Mouse (Mus musculus): Measurements from ENCODE around the gene Hist1h3a. TPM values are rescaled to one million over a fixed set of nuclear protein-coding genes. Genes with fewer than 3 reads are reported as not detected.
"Not testable (repeated sequence)": the region's sequence is repeated elsewhere in the genome, so short reads cannot be mapped to it uniquely, and the experiment has no call there.

Gene Hist1h3a
- polyA plus RNA-seq, 1 experiment from 2014 or later = 8.4 TPM

GRCm38 (mm10) chr13:23729706-23730105 lies 32.5 kb downstream of the Hist1h3a start:
- no peaks in the 10 kb centered on the region for H3K27me3 ChIP-seq (replicated peaks; ENCODE audit: control insufficient read depth, insufficient read depth, low read length)
- no peaks in the 10 kb centered on the region for H3K4me1 ChIP-seq (replicated peaks; ENCODE audit: control insufficient read depth, insufficient read depth, low read length)
- DNase-seq (ENCODE audit: low spot score) = no peak
- no peaks in the 10 kb centered on the region for H3K9me3 ChIP-seq (ENCODE audit: control insufficient read depth, low read length)
- H3K36me3 ChIP-seq (ENCODE audit: control insufficient read depth, insufficient read depth, low read length) = no peaks in the 10 kb centered on the region
- H3K4me2 ChIP-seq (ENCODE audit: low read length) = no peak overlapping the region
- no peak overlapping the region for H3K4me3 ChIP-seq (ENCODE audit: low read depth, low read length)
- WGBS = 92% methylated on average over 5 of the region's 5 CpGs
- no peak for ATAC-seq (replicated peaks; ENCODE audit: low FRiP score, low TSS enrichment, low read depth)
- no peak overlapping the region for H3K27ac ChIP-seq (ENCODE audit: low read depth)
- no peak overlapping the region for H3K9ac ChIP-seq (ENCODE audit: low read length)

- ATAC-seq (replicated peaks; ENCODE audit: low FRiP score, low TSS enrichment, low read depth) (no peak), DNase-seq (ENCODE audit: low spot score) (no peak)
- Histone ChIP-seq H3K27ac (ENCODE audit: low read depth) (no peak overlapping the region), H3K9me3 (ENCODE audit: control insufficient read depth, low read length) (no peaks in the 10 kb centered on the region), H3K9ac (ENCODE audit: low read length) (no peak overlapping the region), H3K4me2 (ENCODE audit: low read length) (no peak overlapping the region), H3K4me1 (replicated peaks; ENCODE audit: control insufficient read depth, insufficient read depth, low read length) (no peaks in the 10 kb centered on the region), H3K36me3 (ENCODE audit: control insufficient read depth, insufficient read depth, low read length) (no peaks in the 10 kb centered on the region), H3K27me3 (replicated peaks; ENCODE audit: control insufficient read depth, insufficient read depth, low read length) (no peaks in the 10 kb centered on the region), H3K4me3 (ENCODE audit: low read depth, low read length) (no peak overlapping the region)
- WGBS = 88% methylated on average over 9 of the region's 9 CpGs
Measured at GRCm38 (mm10) chr13:23729192-23729525, 33.0 kb downstream of the Hist1h3a start.

GRCm38 (mm10) chr13:23728472-23729191 lies 33.6 kb downstream of the Hist1h3a start:
- WGBS = 90% methylated on average over 18 of the region's 18 CpGs
- no peak overlapping the region for H3K9ac ChIP-seq (ENCODE audit: low read length)
- no peaks in the 10 kb centered on the region for H3K4me1 ChIP-seq (replicated peaks; ENCODE audit: control insufficient read depth, insufficient read depth, low read length)
- H3K4me3 ChIP-seq (ENCODE audit: low read depth, low read length) = no peak overlapping the region
- no peak for ATAC-seq (replicated peaks; ENCODE audit: low FRiP score, low TSS enrichment, low read depth)
- no peaks in the 10 kb centered on the region for H3K27me3 ChIP-seq (replicated peaks; ENCODE audit: control insufficient read depth, insufficient read depth, low read length)
- no peaks in the 10 kb centered on the region for H3K36me3 ChIP-seq (ENCODE audit: control insufficient read depth, insufficient read depth, low read length)
- no peaks in the 10 kb centered on the region for H3K9me3 ChIP-seq (ENCODE audit: control insufficient read depth, low read length)
- H3K4me2 ChIP-seq (ENCODE audit: low read length) = no peak overlapping the region
- no peak overlapping the region for H3K27ac ChIP-seq (ENCODE audit: low read depth)
- DNase-seq (ENCODE audit: low spot score) = no peak

- Histone ChIP-seq H3K36me3 (ENCODE audit: control insufficient read depth, insufficient read depth, low read length) (no peaks in the 10 kb centered on the region), H3K27me3 (replicated peaks; ENCODE audit: control insufficient read depth, insufficient read depth, low read length) (no peaks in the 10 kb centered on the region), H3K9ac (ENCODE audit: low read length) (no peak overlapping the region), H3K9me3 (ENCODE audit: control insufficient read depth, low read length) (no peaks in the 10 kb centered on the region), H3K4me1 (replicated peaks; ENCODE audit: control insufficient read depth, insufficient read depth, low read length) (no peaks in the 10 kb centered on the region), H3K4me3 (ENCODE audit: low read depth, low read length) (no peak overlapping the region), H3K4me2 (ENCODE audit: low read length) (no peak overlapping the region), H3K27ac (ENCODE audit: low read depth) (no peak overlapping the region)
- ATAC-seq (replicated peaks; ENCODE audit: low FRiP score, low TSS enrichment, low read depth) (no peak), DNase-seq (ENCODE audit: low spot score) (no peak)
- WGBS = no CpG with 5 or more reads among the region's 1 CpGs
Measured at GRCm38 (mm10) chr13:23725213-23725612, 37.0 kb downstream of the Hist1h3a start.

- Histone ChIP-seq H3K27ac (ENCODE audit: low read depth) (no peak overlapping the region), H3K27me3 (replicated peaks; ENCODE audit: control insufficient read depth, insufficient read depth, low read length) (no peaks in the 10 kb centered on the region), H3K4me3 (ENCODE audit: low read depth, low read length) (no peak overlapping the region), H3K36me3 (ENCODE audit: control insufficient read depth, insufficient read depth, low read length) (no peaks in the 10 kb centered on the region), H3K9ac (ENCODE audit: low read length) (no peak overlapping the region), H3K4me1 (replicated peaks; ENCODE audit: control insufficient read depth, insufficient read depth, low read length) (no peaks in the 10 kb centered on the region), H3K4me2 (ENCODE audit: low read length) (no peak overlapping the region), H3K9me3 (ENCODE audit: control insufficient read depth, low read length) (no peaks in the 10 kb centered on the region)
- no peak for ATAC-seq (replicated peaks; ENCODE audit: low FRiP score, low TSS enrichment, low read depth)
- no peak for DNase-seq (ENCODE audit: low spot score)
- 75% methylated on average over 4 of the region's 4 CpGs for whole genome bisulfite sequencing
Measured at GRCm38 (mm10) chr13:23724239-23724638, 37.9 kb downstream of the Hist1h3a start.

GRCm38 (mm10) chr13:23717593-23718245 lies 44.5 kb downstream of the Hist1h3a start:
- H3K9ac ChIP-seq (ENCODE audit: low read length); DNase-seq (ENCODE audit: low spot score); ATAC-seq (replicated peaks; ENCODE audit: low FRiP score, low TSS enrichment, low read depth); H3K36me3 ChIP-seq (ENCODE audit: control insufficient read depth, insufficient read depth, low read length); H3K27me3 ChIP-seq (replicated peaks; ENCODE audit: control insufficient read depth, insufficient read depth, low read length); H3K4me1 ChIP-seq (replicated peaks; ENCODE audit: control insufficient read depth, insufficient read depth, low read length); H3K27ac ChIP-seq (ENCODE audit: low read depth); H3K9me3 ChIP-seq (ENCODE audit: control insufficient read depth, low read length); H3K4me2 ChIP-seq (ENCODE audit: low read length); H3K4me3 ChIP-seq (ENCODE audit: low read depth, low read length): not testable (repeated sequence)
- 12% methylated on average over 2 of the region's 2 CpGs for WGBS

- no peaks in the 10 kb centered on the region for H3K9me3 ChIP-seq (ENCODE audit: control insufficient read depth, low read length)
- no peaks in the 10 kb centered on the region for H3K27me3 ChIP-seq (replicated peaks; ENCODE audit: control insufficient read depth, insufficient read depth, low read length)
- WGBS = 49% methylated on average over 11 of the region's 11 CpGs
- no peaks in the 10 kb centered on the region for H3K4me1 ChIP-seq (replicated peaks; ENCODE audit: control insufficient read depth, insufficient read depth, low read length)
- no peak for DNase-seq (ENCODE audit: low spot score)
- no peak overlapping the region for H3K4me3 ChIP-seq (ENCODE audit: low read depth, low read length)
- no peak overlapping the region for H3K27ac ChIP-seq (ENCODE audit: low read depth)
- no peak for ATAC-seq (replicated peaks; ENCODE audit: low FRiP score, low TSS enrichment, low read depth)
- H3K9ac ChIP-seq (ENCODE audit: low read length) = no peak overlapping the region
- no peak overlapping the region for H3K4me2 ChIP-seq (ENCODE audit: low read length)
- H3K36me3 ChIP-seq (ENCODE audit: control insufficient read depth, insufficient read depth, low read length) = no peaks in the 10 kb centered on the region
Measured at GRCm38 (mm10) chr13:23717176-23717575, 45.0 kb downstream of the Hist1h3a start.

- Histone ChIP-seq H3K27me3 (replicated peaks; ENCODE audit: control insufficient read depth, insufficient read depth, low read length) (no peaks in the 10 kb centered on the region), H3K9me3 (ENCODE audit: control insufficient read depth, low read length) (no peaks in the 10 kb centered on the region), H3K4me3 (ENCODE audit: low read depth, low read length) (no peak overlapping the region), H3K4me2 (ENCODE audit: low read length) (no peak overlapping the region), H3K9ac (ENCODE audit: low read length) (no peak overlapping the region), H3K4me1 (replicated peaks; ENCODE audit: control insufficient read depth, insufficient read depth, low read length) (no peaks in the 10 kb centered on the region), H3K36me3 (ENCODE audit: control insufficient read depth, insufficient read depth, low read length) (no peaks in the 10 kb centered on the region), H3K27ac (ENCODE audit: low read depth) (no peak overlapping the region)
- no peak for ATAC-seq (replicated peaks; ENCODE audit: low FRiP score, low TSS enrichment, low read depth)
- DNase-seq (ENCODE audit: low spot score) = no peak
- WGBS = 86% methylated on average over 5 of the region's 5 CpGs
Measured at GRCm38 (mm10) chr13:23716261-23717042, 45.7 kb downstream of the Hist1h3a start.

Measured in intestine, embryonic 14.5 days (tissue).